Mouse (Mus musculus) neural tube, embryonic 11.5 days (tissue): ENCODE results near the gene Utrn. TPM values are rescaled to one million over a fixed set of nuclear protein-coding genes. Genes with fewer than 3 reads are reported as not detected.

ENCODE experiments used
- ATAC-seq: fragments of 200-750 bp; cut with Nextera tagmentation; 2 replicates; pipeline ENCODE4 v1.8.0; 2017; ENCODE audit warnings: moderate number of reproducible peaks, mild to moderate bottlenecking, moderate TSS enrichment, moderate library complexity; ENCODE audit not compliant: insufficient read depth, low FRiP score, low TSS enrichment
- DNase-seq: peaks from one replicate; pipeline ENCODE4 v3.0.0-alpha.2; 2015; ENCODE audit warnings: low spot score
- H3K27ac ChIP-seq: fragments of 300-500 bp; sonication (generic); 2 replicates; pipeline ENCODE4 v1.5.1; 2014; ENCODE audit warnings: low read depth, mild to moderate bottlenecking, low read length
- H3K27me3 ChIP-seq: fragments of 300-500 bp; sonication (generic); 2 replicates; pipeline ENCODE4 v1.6.1; 2014; ENCODE audit warnings: mild to moderate bottlenecking, low read length, mixed read lengths; ENCODE audit not compliant: control insufficient read depth, insufficient read depth
- H3K36me3 ChIP-seq: fragments of 300-500 bp; sonication (generic); 2 replicates; pipeline ENCODE4 v1.6.1; 2014; ENCODE audit warnings: mild to moderate bottlenecking, low read length, moderate library complexity, mixed read lengths; ENCODE audit not compliant: control insufficient read depth, insufficient read depth
- H3K4me1 ChIP-seq: fragments of 300-500 bp; sonication (generic); 2 replicates; pipeline ENCODE4 v1.6.1; 2014; ENCODE audit warnings: low read length, mixed read lengths; ENCODE audit not compliant: control insufficient read depth, insufficient read depth
- H3K4me2 ChIP-seq: fragments of 300-500 bp; sonication (generic); 2 replicates; pipeline ENCODE4 v1.6.1; 2014; ENCODE audit warnings: low read depth, mild to moderate bottlenecking, moderate library complexity
- H3K4me3 ChIP-seq: fragments of 300-500 bp; sonication (generic); 2 replicates; pipeline ENCODE4 v1.5.1; 2014; ENCODE audit warnings: low read depth, low read length
- H3K9ac ChIP-seq: fragments of 300-500 bp; sonication (generic); 2 replicates; pipeline ENCODE4 v1.6.1; 2014; ENCODE audit warnings: mild to moderate bottlenecking, low read length
- H3K9me3 ChIP-seq: fragments of 300-500 bp; sonication (generic); 2 replicates; pipeline ENCODE4 v1.6.1; 2016; ENCODE audit warnings: low read length; ENCODE audit not compliant: control insufficient read depth
- WGBS: fragments of 180-500 bp; shearing (Covaris S2); extraction: QIAGEN DNeasy Blood & Tissue Kit; methylation state at CpG from one replicate; pipeline ENCODE4 v1.1.7; 2014; 5-methylcytosine and 5-hydroxymethylcytosine counted together
- polyA plus RNA-seq: library from polyadenylated mRNA; unstranded; fragments of >200 nt; fragmentation: Nextera tagmentation; extraction: Ambion mirVana; gene quantifications from 2 replicates; pipeline ENCODE4 v1.2.1, GENCODE M21; 2014

Gene Utrn
- polyA plus RNA-seq, 1 experiment from 2014 or later, result 47.4 TPM

- Histone ChIP-seq H3K9me3 (no peaks in the 10 kb centered on the region), H3K4me1 (no peaks in the 10 kb centered on the region), H3K4me3 (no peak overlapping the region), H3K4me2 (no peak overlapping the region), H3K27ac (no peak overlapping the region), H3K9ac (no peak overlapping the region), H3K27me3 (no peaks in the 10 kb centered on the region), H3K36me3 (no peaks in the 10 kb centered on the region)
- WGBS, result 92% methylated on average over 6 of the region's 6 CpGs
- DNase-seq, result no peak
- ATAC-seq, result no peak
These were observed 51.8 kb downstream of the Utrn start for GRCm38 (mm10) chr10:12817409-12817808.

- H3K9me3 ChIP-seq, result no peaks in the 10 kb centered on the region
- no peak overlapping the region for H3K4me2 ChIP-seq
- H3K36me3 ChIP-seq, result no peaks in the 10 kb centered on the region
- no peaks in the 10 kb centered on the region for H3K4me1 ChIP-seq
- no peak for DNase-seq
- no peak for ATAC-seq
- 92% methylated on average over 6 of the region's 6 CpGs for WGBS
- H3K27ac ChIP-seq, result no peak overlapping the region
- H3K4me3 ChIP-seq, result no peak overlapping the region
- H3K27me3 ChIP-seq, result no peaks in the 10 kb centered on the region
- no peak overlapping the region for H3K9ac ChIP-seq
These were observed 52.6 kb downstream of the Utrn start for GRCm38 (mm10) chr10:12816530-12816929.

- no peaks in the 10 kb centered on the region for H3K27me3 ChIP-seq
- ATAC-seq, result no peak
- H3K9ac ChIP-seq, result no peak overlapping the region
- 94% methylated on average over 7 of the region's 7 CpGs for WGBS
- no peak overlapping the region for H3K4me3 ChIP-seq
- H3K27ac ChIP-seq, result no peak overlapping the region
- H3K9me3 ChIP-seq, result no peaks in the 10 kb centered on the region
- no peak overlapping the region for H3K4me2 ChIP-seq
- no peak for DNase-seq
- H3K4me1 ChIP-seq, result no peaks in the 10 kb centered on the region
- no peaks in the 10 kb centered on the region for H3K36me3 ChIP-seq
These were observed 54.8 kb downstream of the Utrn start for GRCm38 (mm10) chr10:12814411-12814810.

- H3K27me3 ChIP-seq, result no peaks in the 10 kb centered on the region
- no peaks in the 10 kb centered on the region for H3K36me3 ChIP-seq
- no peaks in the 10 kb centered on the region for H3K9me3 ChIP-seq
- WGBS, result 86% methylated on average over 4 of the region's 4 CpGs
- no peak for DNase-seq
- H3K4me2 ChIP-seq, result no peak overlapping the region
- H3K9ac ChIP-seq, result no peak overlapping the region
- no peak overlapping the region for H3K27ac ChIP-seq
- ATAC-seq, result no peak
- H3K4me3 ChIP-seq, result no peak overlapping the region
- no peaks in the 10 kb centered on the region for H3K4me1 ChIP-seq
These were observed 55.3 kb downstream of the Utrn start for GRCm38 (mm10) chr10:12813881-12814280.

GRCm38 (mm10) chr10:12813211-12813811 is 55.9 kb downstream of the Utrn start:
- Histone ChIP-seq H3K27me3 (no peaks in the 10 kb centered on the region), H3K36me3 (no peaks in the 10 kb centered on the region), H3K4me1 (0 out of 2 replicates have a peak, but pooled peaks cover 3% of the 10 kb centered on the region), H3K9ac (no peak overlapping the region), H3K9me3 (no peaks in the 10 kb centered on the region), H3K4me3 (no peak overlapping the region), H3K4me2 (no peak overlapping the region), H3K27ac (no peak overlapping the region)
- 75% methylated on average over 12 of the region's 12 CpGs for WGBS
- DNase-seq (no peak), ATAC-seq (no peak)

- Histone ChIP-seq H3K9ac (no peak overlapping the region), H3K9me3 (no peaks in the 10 kb centered on the region), H3K36me3 (no peaks in the 10 kb centered on the region), H3K4me3 (no peak overlapping the region), H3K27ac (no peak overlapping the region), H3K4me1 (peaks cover 6% of the 10 kb centered on the region), H3K4me2 (no peak overlapping the region), H3K27me3 (no peaks in the 10 kb centered on the region)
- DNase-seq (no peak), ATAC-seq (no peak)
- WGBS, result 76% methylated on average over 5 of the region's 5 CpGs
These were observed 56.5 kb downstream of the Utrn start for GRCm38 (mm10) chr10:12812680-12813079.

GRCm38 (mm10) chr10:12810816-12811215 is 58.3 kb downstream of the Utrn start:
- Histone ChIP-seq H3K9ac (no peak overlapping the region), H3K4me3 (no peak overlapping the region), H3K9me3 (no peaks in the 10 kb centered on the region), H3K4me1 (peaks cover 9% of the 10 kb centered on the region), H3K27ac (no peak overlapping the region), H3K4me2 (no peak overlapping the region), H3K36me3 (no peaks in the 10 kb centered on the region), H3K27me3 (no peaks in the 10 kb centered on the region)
- DNase-seq (no peak), ATAC-seq (no peak)
- 77% methylated on average over 2 of the region's 2 CpGs for WGBS

GRCm38 (mm10) chr10:12809702-12810101 is 59.5 kb downstream of the Utrn start:
- no peaks in the 10 kb centered on the region for H3K9me3 ChIP-seq
- ATAC-seq, result no peak
- H3K27ac ChIP-seq, result no peak overlapping the region
- H3K36me3 ChIP-seq, result no peaks in the 10 kb centered on the region
- no peak for DNase-seq
- no peak overlapping the region for H3K4me2 ChIP-seq
- H3K27me3 ChIP-seq, result no peaks in the 10 kb centered on the region
- H3K4me1 ChIP-seq, result peaks cover 9% of the 10 kb centered on the region
- no peak overlapping the region for H3K4me3 ChIP-seq
- H3K9ac ChIP-seq, result no peak overlapping the region
- WGBS, result 69% methylated on average over 3 of the region's 3 CpGs

GRCm38 (mm10) chr10:12808467-12808866 is 60.7 kb downstream of the Utrn start:
- WGBS, result 81% methylated on average over 4 of the region's 4 CpGs
- Histone ChIP-seq H3K27me3 (no peaks in the 10 kb centered on the region), H3K4me1 (peaks cover 9% of the 10 kb centered on the region), H3K27ac (no peak overlapping the region), H3K9ac (no peak overlapping the region), H3K4me2 (no peak overlapping the region), H3K36me3 (no peaks in the 10 kb centered on the region), H3K4me3 (no peak overlapping the region), H3K9me3 (no peaks in the 10 kb centered on the region)
- DNase-seq (no peak), ATAC-seq (no peak)
